Mouse (Mus musculus): ENCODE results near the gene Fastkd2. TPM values are rescaled to one million over a fixed set of nuclear protein-coding genes. Genes with fewer than 3 reads are reported as not detected.

Gene Fastkd2
- polyA plus RNA-seq, 1 experiment from 2014 or later = 47.5 TPM

DNA sequence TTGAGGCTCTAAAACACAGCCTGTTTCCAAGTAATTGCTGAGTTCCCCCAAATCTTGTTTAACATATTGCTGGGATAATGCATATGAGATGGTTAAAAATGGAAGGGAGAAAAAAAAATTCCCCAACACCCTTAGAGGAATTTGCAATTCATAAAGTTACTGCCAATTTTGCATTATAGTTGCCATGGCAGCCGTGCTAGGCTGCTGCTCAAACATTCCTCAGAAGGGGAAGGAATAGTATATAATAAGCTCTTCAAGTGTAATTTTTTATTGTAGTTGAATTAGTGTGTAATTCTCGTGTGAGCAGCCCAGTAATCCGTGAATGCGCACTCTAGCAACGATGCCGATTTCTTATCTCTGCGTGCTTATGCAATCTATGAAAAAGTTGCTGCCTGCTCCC is 39.9 kb downstream of the Fastkd2 start:
- Histone ChIP-seq H3K36me3 (no peaks in the 10 kb centered on the region), H3K4me3 (no peak overlapping the region), H3K4me1 (peaks cover 8% of the 10 kb centered on the region; the same call in 1 of the 2 replicates), H3K27ac (no peak overlapping the region), H3K27me3 (replicated peaks) (no peaks in the 10 kb centered on the region), H3K9me3 (no peaks in the 10 kb centered on the region), H3K4me2 (replicated peaks) (no peak overlapping the region), H3K9ac (no peak overlapping the region)
- WGBS = 85% methylated on average over 7 of the region's 7 CpGs
- no peak for ATAC-seq (ENCODE audit: low FRiP score, low read depth)

DNA sequence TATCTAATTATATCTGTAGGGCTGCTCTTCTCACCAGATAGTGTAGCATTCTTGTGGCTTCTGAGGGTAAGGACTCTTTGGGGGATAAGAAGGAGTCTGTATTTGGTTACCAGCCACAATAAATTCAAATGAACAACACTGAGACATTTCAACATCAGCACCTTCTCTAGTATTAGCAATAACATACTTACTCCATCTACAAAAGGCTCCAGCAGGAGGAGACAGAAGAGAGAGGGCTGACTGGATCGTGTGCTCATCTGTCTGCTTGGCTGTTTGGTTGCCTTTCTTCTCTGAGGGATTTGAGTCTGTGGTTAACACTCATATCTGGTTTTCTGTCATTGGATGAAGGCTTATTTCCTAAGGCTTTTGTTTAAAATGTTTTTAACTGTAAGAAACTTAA is 46.0 kb downstream of the Fastkd2 start:
- no peaks in the 10 kb centered on the region for H3K27me3 ChIP-seq (replicated peaks)
- H3K9me3 ChIP-seq = no peaks in the 10 kb centered on the region
- no peak overlapping the region for H3K4me3 ChIP-seq
- H3K9ac ChIP-seq = no peak overlapping the region
- H3K4me1 ChIP-seq = no peaks in the 10 kb centered on the region; the same call in 1 of the 2 replicates
- no peak for ATAC-seq (ENCODE audit: low FRiP score, low read depth)
- no peaks in the 10 kb centered on the region for H3K36me3 ChIP-seq
- WGBS = 75% methylated on average over 1 of the region's 1 CpGs
- H3K4me2 ChIP-seq (replicated peaks) = no peak overlapping the region
- H3K27ac ChIP-seq = no peak overlapping the region

DNA sequence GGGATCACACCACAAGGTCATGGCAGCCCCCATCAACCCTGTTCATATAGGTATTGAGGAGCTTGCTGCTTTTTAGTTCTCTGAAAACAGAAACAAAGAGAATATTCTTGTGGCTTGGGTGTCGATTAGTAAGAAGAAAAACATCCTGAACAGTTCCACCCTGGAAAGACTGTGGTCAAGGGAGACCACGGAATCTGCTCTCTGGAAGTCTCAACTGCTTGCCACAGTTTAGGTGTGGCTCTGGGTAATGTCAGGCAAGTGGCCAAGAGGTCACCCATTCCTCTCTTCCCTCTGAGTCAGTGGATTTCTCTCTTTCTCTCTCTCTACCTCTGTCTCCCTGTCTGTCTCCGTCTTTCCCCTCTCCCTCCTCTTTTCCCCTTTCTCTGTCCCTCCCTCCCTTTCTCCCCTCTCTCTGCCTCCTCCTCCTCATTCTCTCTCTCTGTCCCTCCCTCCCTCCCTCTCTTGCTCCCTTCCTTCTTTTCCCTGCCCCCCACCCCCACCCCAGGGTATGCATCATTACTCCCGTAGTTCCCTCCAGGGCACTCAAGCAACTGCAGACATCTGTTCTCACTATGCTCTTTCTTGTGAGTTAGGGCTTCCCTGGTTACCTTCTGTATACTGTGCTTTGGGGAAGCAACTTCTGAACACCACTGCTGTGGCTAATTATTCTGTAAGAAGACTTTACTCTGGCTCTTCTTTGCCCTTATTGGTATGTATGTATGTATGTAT is 46.7 kb downstream of the Fastkd2 start:
- Histone ChIP-seq H3K4me2 (replicated peaks) (no peak overlapping the region), H3K27me3 (replicated peaks) (no peaks in the 10 kb centered on the region), H3K9ac (no peak overlapping the region), H3K36me3 (no peaks in the 10 kb centered on the region), H3K27ac (no peak overlapping the region), H3K4me1 (no peaks in the 10 kb centered on the region; the same call in 1 of the 2 replicates), H3K9me3 (no peaks in the 10 kb centered on the region), H3K4me3 (no peak overlapping the region)
- WGBS = 63% methylated on average over 4 of the region's 4 CpGs
- ATAC-seq (ENCODE audit: low FRiP score, low read depth) = no peak

DNA sequence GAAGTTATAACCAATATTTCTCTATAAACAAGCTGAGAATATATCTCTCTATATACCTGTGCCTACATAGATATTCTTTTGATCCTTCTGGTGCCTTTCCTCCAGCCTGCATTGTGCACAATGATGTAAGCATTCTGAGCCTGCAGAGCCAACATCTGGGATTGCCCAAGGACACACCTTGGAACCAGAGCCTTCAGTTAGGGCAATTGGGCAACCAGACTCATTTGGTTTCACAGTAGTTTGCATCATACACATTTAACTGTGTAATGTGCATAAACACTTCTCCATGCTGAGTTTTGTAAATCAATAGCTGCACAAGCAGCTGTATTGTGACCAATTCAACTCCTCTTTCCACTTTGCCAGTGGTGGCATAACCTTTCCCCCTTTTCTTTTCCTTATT is 63.9 kb downstream of the Fastkd2 start:
- Histone ChIP-seq H3K27me3 (replicated peaks) (no peaks in the 10 kb centered on the region), H3K27ac (no peak overlapping the region), H3K36me3 (no peaks in the 10 kb centered on the region), H3K4me1 (no peaks in the 10 kb centered on the region), H3K9ac (no peak overlapping the region), H3K9me3 (no peaks in the 10 kb centered on the region), H3K4me2 (replicated peaks) (no peak overlapping the region), H3K4me3 (no peak overlapping the region)
- no peak for ATAC-seq (ENCODE audit: low FRiP score, low read depth)

Other genes with a start within 250 kb of the Fastkd2 start
- gene Gm39653, start 114.6 kb upstream of the Fastkd2 start, polyA plus RNA-seq (2016; fragmentation: Nextera tagmentation; extraction: Ambion mirVana) = not detected in 2 replicates
- 0.08 and 0.15 TPM in 2 replicates for gene Dytn, start 43.7 kb upstream of the Fastkd2 start, polyA plus RNA-seq (2016; fragmentation: Nextera tagmentation; extraction: Ambion mirVana)
- 0.11 TPM in 1 of 2 replicates, not detected in the other for gene Mdh1b, start 296 bp upstream of the Fastkd2 start, polyA plus RNA-seq (2016; fragmentation: Nextera tagmentation; extraction: Ambion mirVana)
- gene 4933402D24Rik, start 38.7 kb downstream of the Fastkd2 start, polyA plus RNA-seq (2016; fragmentation: Nextera tagmentation; extraction: Ambion mirVana) = 0.18 and 0.22 TPM in 2 replicates